Mouse (Mus musculus) stomach, postnatal 0 days (tissue): Measurements from ENCODE around the gene Tbkbp1. TPM values are rescaled to one million over a fixed set of nuclear protein-coding genes. Genes with fewer than 3 reads are reported as not detected.

Experiments used
- ATAC-seq: fragments of 200-750 bp; cut with Nextera tagmentation; 2 replicates; pipeline ENCODE4 v1.8.0; 2017; ENCODE audit not compliant: low FRiP score, low TSS enrichment
- DNase-seq: peaks from one replicate; pipeline ENCODE4 v3.0.0-alpha.2; 2016; ENCODE audit warnings: low spot score
- H3K27ac ChIP-seq: fragments of 300-500 bp; sonication (generic); replicated peaks from 2 replicates; pipeline ENCODE4 v1.5.1; 2014; ENCODE audit warnings: mild to moderate bottlenecking, control low read depth
- H3K27me3 ChIP-seq: fragments of 300-500 bp; sonication (generic); 2 replicates; pipeline ENCODE4 v1.6.1; 2014; ENCODE audit warnings: low read length; ENCODE audit not compliant: control insufficient read depth, insufficient read depth
- H3K36me3 ChIP-seq: fragments of 300-500 bp; sonication (generic); 2 replicates; pipeline ENCODE4 v1.6.1; 2014; ENCODE audit warnings: low read length, mixed read lengths; ENCODE audit not compliant: control insufficient read depth, insufficient read depth
- H3K4me1 ChIP-seq: fragments of 300-500 bp; sonication (generic); replicated peaks from 2 replicates; pipeline ENCODE4 v1.6.1; 2014; ENCODE audit warnings: antibody characterized with exemption; ENCODE audit not compliant: control insufficient read depth, insufficient read depth
- H3K4me2 ChIP-seq: fragments of 300-500 bp; sonication (generic); replicated peaks from 2 replicates; pipeline ENCODE4 v1.6.1; 2014; ENCODE audit warnings: low read depth, mild to moderate bottlenecking, control low read depth, moderate library complexity
- H3K4me3 ChIP-seq: fragments of 300-500 bp; sonication (generic); 2 replicates; pipeline ENCODE4 v1.5.1; 2014; ENCODE audit warnings: low read depth, low read length, control low read depth
- H3K9ac ChIP-seq: fragments of 300-500 bp; sonication (generic); 2 replicates; pipeline ENCODE4 v1.6.1; 2014; ENCODE audit warnings: mild to moderate bottlenecking, low read length, control low read depth, mixed read lengths
- H3K9me3 ChIP-seq: fragments of 300-500 bp; sonication (generic); 2 replicates; pipeline ENCODE4 v1.6.1; 2016; ENCODE audit warnings: low read length; ENCODE audit not compliant: control insufficient read depth
- CTCF ChIP-seq: IDR thresholded peaks from 2 replicates; pipeline ENCODE4 v1.5.1; 2016; ENCODE audit warnings: antibody characterized with exemption, low read depth, mild to moderate bottlenecking, moderate library complexity
- EP300 ChIP-seq: optimal IDR thresholded peaks from 2 replicates; pipeline ENCODE3; 2016; ENCODE audit warnings: antibody characterized with exemption
- WGBS: fragments of 180-500 bp; shearing (Covaris S2); extraction: QIAGEN DNeasy Blood & Tissue Kit; methylation state at CpG from one replicate; pipeline ENCODE4 v1.1.7; 2014; 5-methylcytosine and 5-hydroxymethylcytosine counted together
- polyA plus RNA-seq: library from polyadenylated mRNA; unstranded; fragments of >200 nt; fragmentation: Nextera tagmentation; extraction: Ambion mirVana; gene quantifications from 2 replicates; pipeline ENCODE4 v1.2.1, GENCODE M21; 2015

Tbkbp1 gene
- polyA plus RNA-seq, 1 experiment from 2014 or later = 1.8 TPM

DNA sequence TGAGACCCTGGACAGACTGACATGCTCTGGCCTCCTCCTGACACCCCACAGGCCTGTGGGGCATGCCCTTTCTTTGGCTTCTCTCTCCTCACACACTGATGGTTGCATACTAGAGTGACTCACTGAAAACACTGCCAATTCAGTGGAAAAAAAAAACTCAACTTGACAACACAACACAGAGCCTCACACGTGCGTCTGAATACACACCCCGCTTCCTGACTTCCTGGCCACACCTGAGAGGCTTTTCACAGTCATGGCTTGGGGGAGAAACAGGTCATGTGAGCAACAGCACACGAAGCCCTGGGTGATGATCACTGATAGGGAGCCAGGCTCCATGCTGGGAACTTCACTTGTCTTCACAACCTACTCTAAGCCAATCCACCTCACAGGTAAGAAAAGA lies 10.5 kb downstream of the Tbkbp1 start:
- TF ChIP-seq EP300 = no peak
- TF ChIP-seq CTCF = no peak
- Histone ChIP-seq H3K4me3 (no peak overlapping the region), H3K4me2 (no peak overlapping the region), H3K9me3 (no peaks in the 10 kb centered on the region), H3K36me3 (no peaks in the 10 kb centered on the region; the same call in 1 of the 2 replicates), H3K9ac (no peak overlapping the region), H3K4me1 (no peaks in the 10 kb centered on the region), H3K27ac (0 out of 2 replicates have a peak overlapping the region, but pooled peaks have one; percentile 8), H3K27me3 (no peaks in the 10 kb centered on the region)
- 53% methylated on average over 4 of the region's 4 CpGs for WGBS
- DNase-seq = no peak
- no peak for ATAC-seq

DNA sequence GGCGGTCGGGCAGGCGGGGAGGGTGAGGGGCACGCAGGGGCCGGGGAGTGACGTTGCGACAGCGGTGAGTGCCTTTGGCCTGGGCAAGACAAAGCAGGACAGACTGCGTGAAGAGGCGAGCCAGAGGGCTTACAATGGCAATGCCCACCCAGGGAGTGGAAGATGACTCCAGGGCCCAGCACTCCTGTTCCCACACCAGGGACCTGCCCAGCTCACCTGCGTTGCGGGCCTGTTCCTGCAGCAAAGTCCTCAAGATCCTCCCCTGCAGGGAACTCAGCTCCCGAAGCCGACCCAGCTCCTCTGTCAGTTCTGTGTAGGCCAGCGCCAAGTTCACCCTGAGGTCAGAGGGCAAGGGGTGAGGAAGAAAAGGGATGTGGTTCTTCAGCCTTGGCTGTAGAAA lies 12.0 kb downstream of the Tbkbp1 start:
- no peaks in the 10 kb centered on the region; the same call in 1 of the 2 replicates for H3K36me3 ChIP-seq
- H3K9ac ChIP-seq = peak overlapping the region; percentile 31; the same call in 1 of the 2 replicates
- DNase-seq (no peak), ATAC-seq (no peak)
- peak overlapping the region; percentile 26; the same call in 1 of the 2 replicates for H3K4me3 ChIP-seq
- no peaks in the 10 kb centered on the region for H3K27me3 ChIP-seq
- no peak overlapping the region for H3K27ac ChIP-seq
- H3K4me1 ChIP-seq = no peaks in the 10 kb centered on the region
- H3K9me3 ChIP-seq = no peaks in the 10 kb centered on the region
- WGBS = 59% methylated on average over 13 of the region's 15 CpGs
- TF ChIP-seq CTCF (no peak), EP300 (no peak)
- H3K4me2 ChIP-seq = peak overlapping the region; percentile 52

DNA sequence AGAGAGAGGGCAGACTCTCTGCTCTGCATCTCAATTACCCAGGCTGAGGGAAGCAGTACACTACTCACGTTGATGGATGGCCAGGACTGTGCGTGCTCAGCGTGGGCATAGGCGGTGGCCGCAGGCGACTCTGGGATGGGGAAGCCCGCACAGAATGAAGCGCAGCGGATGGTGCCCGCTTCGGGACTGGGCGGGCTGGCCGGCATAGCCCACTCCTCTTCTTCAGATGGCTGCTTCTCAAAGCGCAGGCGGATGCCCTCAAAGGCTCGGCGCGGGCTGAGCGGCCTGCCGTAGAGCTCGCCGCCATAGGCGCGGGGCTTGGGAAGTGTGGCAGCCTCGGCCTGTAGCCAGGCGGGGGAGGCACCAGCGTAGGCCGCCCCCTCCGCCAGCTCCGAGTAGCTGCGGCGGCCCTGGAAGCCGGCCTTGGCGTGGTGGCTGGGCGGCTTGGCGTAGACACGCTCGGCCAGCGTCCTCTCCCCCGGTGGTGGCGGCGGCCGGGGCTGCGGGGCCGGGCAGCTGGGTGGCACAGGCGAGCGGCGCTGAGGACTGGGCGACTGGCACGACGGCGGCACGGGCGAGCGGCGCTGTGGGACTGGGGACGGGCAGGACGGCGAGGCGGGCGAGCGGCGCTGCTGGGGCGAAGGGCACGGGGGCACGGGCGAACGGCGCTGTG lies 12.6 kb downstream of the Tbkbp1 start:
- Histone ChIP-seq H3K27me3 (no peaks in the 10 kb centered on the region), H3K4me2 (peak overlapping the region; percentile 52), H3K4me1 (no peaks in the 10 kb centered on the region), H3K9ac (peak overlapping the region; percentile 31; the same call in 1 of the 2 replicates), H3K27ac (no peak overlapping the region), H3K4me3 (peak overlapping the region; percentile 26), H3K36me3 (no peaks in the 10 kb centered on the region; the same call in 1 of the 2 replicates), H3K9me3 (no peaks in the 10 kb centered on the region)
- 36% methylated on average over 60 of the region's 69 CpGs for WGBS
- DNase-seq (peak; percentile 41), ATAC-seq (0 out of 2 replicates have a peak, but pooled peaks have one; percentile 24)
- no peak for TF ChIP-seq CTCF
- TF ChIP-seq EP300 = no peak

DNA sequence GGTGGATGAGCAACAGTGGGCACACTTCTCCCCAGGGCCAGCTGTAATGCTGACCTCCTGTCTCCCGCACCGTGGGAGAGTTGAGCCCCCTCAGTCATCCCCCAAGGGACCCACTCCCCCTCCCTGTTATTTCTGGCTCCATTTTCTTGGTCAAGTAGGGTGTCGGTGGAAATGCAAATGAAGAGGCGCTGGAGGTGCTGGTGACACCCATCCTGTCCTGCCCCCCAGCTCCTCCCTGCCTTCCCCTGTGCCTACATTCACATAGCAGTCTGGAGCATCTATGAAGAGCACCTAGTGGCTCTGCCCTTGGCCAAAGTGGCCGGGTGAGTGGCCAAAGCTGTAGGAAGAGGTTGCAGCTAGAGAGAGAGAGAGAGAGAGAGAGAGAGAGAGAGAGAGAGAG lies 18.0 kb downstream of the Tbkbp1 start:
- 52% methylated on average over 5 of the region's 5 CpGs for WGBS
- ATAC-seq = no peak
- H3K9me3 ChIP-seq = no peaks in the 10 kb centered on the region
- H3K9ac ChIP-seq = no peak overlapping the region
- no peaks in the 10 kb centered on the region for H3K4me1 ChIP-seq
- no peaks in the 10 kb centered on the region for H3K27me3 ChIP-seq
- H3K36me3 ChIP-seq = no peaks in the 10 kb centered on the region; the same call in 1 of the 2 replicates
- no peak overlapping the region for H3K27ac ChIP-seq
- H3K4me3 ChIP-seq = no peak overlapping the region
- H3K4me2 ChIP-seq = no peak overlapping the region
- no peak for DNase-seq
- TF ChIP-seq CTCF = no peak
- no peak for TF ChIP-seq EP300

DNA sequence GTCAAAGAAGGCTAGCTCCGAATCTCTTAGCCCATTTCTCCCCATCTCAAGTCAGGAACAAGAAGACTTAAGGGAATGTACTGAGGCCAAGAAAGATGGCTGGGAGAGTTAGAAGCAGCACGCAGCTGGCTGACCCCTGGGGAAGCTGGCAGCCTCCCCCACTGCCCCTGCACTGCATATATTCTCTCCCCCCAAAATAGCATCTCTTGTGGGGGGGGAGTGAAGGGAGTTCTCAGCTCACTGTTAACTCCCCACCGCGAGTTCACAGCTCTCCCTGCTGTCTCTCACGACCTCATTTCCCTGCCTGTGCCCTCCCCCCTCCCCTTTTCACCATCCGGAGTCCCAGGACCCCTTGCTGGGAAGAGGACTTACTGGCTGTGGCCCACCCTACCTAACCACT lies 19.1 kb downstream of the Tbkbp1 start:
- DNase-seq (no peak), ATAC-seq (no peak)
- no peak overlapping the region for H3K27ac ChIP-seq
- H3K9me3 ChIP-seq = no peaks in the 10 kb centered on the region
- H3K4me1 ChIP-seq = no peaks in the 10 kb centered on the region
- no peaks in the 10 kb centered on the region; the same call in 1 of the 2 replicates for H3K36me3 ChIP-seq
- no peak overlapping the region for H3K9ac ChIP-seq
- 21% methylated on average over 6 of the region's 6 CpGs for WGBS
- H3K27me3 ChIP-seq = no peaks in the 10 kb centered on the region
- no peak overlapping the region for H3K4me3 ChIP-seq
- H3K4me2 ChIP-seq = no peak overlapping the region
- TF ChIP-seq CTCF (no peak), EP300 (no peak)

DNA sequence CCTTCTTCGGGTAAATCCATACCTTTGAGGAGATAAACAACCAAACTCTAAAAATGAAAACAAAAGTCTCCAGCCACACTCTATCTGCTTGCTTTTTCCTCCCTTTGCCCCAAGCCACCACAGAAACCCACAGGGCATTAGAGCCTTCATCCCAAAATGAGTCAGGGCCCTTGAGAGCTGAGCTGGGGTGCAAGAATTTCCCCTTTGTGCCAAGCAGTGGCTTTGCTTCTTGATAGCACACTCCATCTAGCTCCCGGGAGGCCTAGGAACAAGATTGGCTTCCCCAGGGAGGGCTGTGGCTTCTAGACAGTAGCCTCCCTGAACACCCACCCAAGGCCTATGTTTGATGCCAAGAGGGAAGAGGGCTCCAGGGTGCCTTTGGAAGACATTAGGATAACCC lies 19.6 kb downstream of the Tbkbp1 start:
- H3K4me1 ChIP-seq = no peaks in the 10 kb centered on the region
- H3K9ac ChIP-seq = no peak overlapping the region
- H3K4me2 ChIP-seq = no peak overlapping the region
- no peak overlapping the region for H3K4me3 ChIP-seq
- no peaks in the 10 kb centered on the region for H3K9me3 ChIP-seq
- DNase-seq (no peak), ATAC-seq (no peak)
- no peak overlapping the region for H3K27ac ChIP-seq
- no peaks in the 10 kb centered on the region for H3K27me3 ChIP-seq
- WGBS = 72% methylated on average over 2 of the region's 2 CpGs
- TF ChIP-seq CTCF (no peak), EP300 (no peak)
- no peaks in the 10 kb centered on the region for H3K36me3 ChIP-seq
